Mouse (Mus musculus) c-Kit-positive CD71-positive TER-119-negative erythroid progenitor cells, embryonic 14.5 days (primary cell): ENCODE data around the gene Pts.

Experiments used
- DNase-seq: peaks from one replicate; pipeline ENCODE4 v3.0.0-alpha.2; 2013; ENCODE audit warnings: low read depth

Gene Pts

GRCm38 (mm10) chr9:50528293-50528892, at the start of gene Pts:
Pts (minus strand) TSS chr9:50528724.
- DNase-seq = peak; percentile 96

DNA sequence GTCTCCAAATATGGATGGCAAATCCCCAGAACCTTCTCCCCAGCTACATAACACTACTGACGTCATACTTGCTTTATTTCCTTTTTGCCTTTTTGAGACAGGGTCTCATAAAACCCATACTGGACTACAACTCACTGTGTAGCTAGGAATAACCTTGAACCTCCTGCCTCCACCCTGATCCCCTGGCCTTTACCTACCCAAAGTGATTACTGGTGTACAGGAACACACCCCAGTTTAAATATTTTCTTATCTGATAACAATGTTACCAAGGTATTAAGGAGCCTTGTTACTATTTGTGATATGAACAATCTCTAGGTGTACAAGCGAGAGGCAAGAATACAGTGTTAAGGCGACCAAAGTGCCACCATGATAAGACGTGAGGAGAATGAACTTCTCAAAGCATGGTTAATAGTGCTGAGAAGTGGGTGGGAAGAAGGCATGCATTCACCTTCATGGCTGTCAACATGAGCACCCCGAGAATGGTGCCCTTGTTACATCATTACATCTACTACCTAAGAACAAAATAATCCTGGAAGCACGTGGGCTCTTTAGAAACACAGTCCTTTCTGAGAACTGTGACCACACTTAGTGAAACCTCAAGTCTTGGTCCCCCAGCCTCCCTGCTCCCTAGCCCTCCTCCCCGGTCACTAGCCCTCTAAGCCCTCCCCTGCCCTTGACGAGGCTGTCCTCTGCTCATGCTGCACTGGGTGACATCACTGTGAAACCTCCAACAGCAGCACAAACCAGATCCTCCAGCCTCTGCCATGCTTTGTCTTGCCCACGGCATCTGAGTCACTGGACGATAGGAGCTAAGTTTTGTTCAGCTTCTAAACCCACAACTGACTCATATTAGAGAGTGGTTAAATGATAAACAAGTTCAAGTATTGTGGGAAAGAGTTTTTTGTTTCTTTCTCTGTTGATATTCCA, 41.3 kb upstream of the Pts start:
- no peak for DNase-seq

GRCm38 (mm10) chr9:50567881-50568280, 39.4 kb upstream of the Pts start:
- DNase-seq = no peak

- DNase-seq = no peak
These were observed 38.8 kb upstream of the Pts start for GRCm38 (mm10) chr9:50567372-50567771.

DNA sequence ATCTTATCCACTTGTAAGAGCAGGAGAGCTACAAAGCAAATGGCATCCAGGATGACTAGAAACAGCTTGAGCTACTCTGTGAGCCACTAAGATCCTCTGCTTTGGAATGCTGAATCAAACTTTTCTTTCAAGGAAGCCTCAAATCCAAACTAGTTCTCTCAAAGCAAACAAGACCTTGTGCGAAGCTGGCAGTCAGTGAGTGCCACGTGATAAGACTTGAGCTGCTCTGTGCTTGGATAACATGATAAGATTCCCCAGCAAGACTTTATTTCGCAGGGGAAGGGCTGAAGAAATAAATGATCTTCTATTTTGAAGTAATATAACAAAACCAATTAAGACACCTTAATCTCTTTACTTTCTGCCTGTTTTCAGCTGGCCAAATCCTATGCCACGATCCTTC, 37.4 kb upstream of the Pts start:
- DNase-seq = no peak

DNA sequence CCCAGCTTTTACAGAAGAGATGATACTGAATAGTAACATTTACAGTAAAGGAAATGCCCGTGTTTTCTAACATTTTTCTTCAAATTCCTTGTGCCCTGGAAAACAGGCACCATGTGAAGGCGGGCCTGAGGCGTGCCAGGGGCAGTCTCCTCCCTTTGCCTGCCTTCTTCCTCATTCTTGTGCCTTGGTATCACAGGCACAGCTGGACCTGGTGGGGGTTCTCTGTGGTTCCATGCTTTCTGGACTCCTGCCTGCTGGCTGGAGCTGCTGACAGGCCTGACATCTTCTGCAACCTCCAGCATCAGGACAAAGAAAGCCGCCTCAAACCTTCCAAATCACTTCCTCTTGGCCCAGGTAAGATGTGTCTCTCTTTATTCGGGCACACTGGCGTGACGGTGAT, 36.6 kb upstream of the Pts start:
- no peak for DNase-seq

DNA sequence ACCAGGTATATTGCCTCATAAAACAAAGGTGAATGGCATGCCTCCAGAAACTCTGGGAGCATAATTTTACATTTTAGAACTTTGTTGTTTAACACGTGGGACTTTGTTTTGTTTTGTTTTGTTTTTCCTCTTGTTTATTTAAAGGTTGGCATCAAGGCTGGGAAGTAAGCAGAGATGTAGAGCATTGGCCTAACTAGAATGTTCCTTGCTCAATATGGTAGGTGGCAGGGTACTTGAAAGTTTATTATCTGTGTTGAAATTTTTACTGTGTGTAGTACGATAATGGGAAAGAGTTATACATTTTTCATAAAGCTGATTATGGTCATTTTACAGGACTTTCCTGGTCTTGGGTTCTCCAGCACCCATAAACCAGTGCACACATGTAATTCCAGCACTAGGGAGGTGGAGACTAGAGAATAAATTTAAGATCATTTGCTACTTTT, 33.4 kb upstream of the Pts start:
- no peak for DNase-seq

DNA sequence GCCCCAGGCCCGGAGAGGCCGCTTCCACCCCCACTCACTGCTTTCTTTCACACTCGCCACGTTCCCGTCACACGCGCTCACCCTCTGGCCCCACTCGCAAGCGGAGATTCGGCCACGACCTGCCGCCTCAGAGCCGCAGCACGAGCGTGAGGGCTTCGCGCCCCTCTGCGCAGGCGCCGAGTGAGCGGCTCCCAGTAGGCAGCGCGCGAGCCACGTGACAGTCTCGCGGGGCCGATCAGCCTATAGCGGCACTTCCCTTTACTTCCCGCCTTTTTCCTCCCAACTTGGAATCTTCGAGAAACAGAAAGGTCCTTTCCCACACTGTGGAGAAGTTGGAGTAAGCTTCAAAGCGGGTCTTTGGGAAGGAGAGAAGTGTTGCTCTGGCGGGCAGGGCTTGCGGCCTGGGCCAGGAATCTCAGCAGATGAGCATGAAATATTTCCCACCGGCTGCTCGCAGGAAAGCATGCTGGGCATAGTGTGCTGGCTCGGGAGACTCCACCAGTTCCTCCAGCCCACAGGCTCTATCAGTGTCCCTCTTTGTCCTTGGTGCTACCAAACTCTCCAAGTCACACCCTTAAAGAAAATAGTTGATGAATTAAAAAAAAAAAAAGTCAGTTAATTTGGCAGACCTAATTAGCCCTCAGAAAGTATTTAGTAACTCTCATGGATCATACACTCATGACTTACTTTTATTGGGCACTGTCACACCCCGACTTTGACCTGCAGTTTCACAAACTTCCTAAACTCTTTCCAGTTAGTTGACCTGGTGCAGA, 32.8 kb upstream of the Pts start, which contains the start of gene Tex12:
Gene Tex12, minus strand, starts transcription at position 181 of the 773 bp plus-strand sequence.
- no peak for DNase-seq

DNA sequence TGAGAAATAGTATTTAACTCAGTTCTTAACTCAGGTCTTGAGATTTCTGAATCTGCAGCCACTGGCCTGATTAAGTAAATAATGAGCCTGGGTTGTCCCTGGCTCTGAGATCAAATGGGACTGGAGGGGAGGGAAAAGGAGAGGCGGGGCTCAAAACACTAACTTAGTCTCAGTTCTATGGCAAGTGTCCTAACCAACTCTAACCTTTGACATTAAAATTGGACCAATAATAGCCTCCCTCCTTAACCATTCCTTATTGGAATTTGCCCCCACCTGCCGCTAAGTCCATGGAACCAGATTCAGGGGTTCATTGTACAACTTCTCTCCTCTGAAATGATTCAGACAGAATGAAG, 26.5 kb upstream of the Pts start, which contains the start of gene Bco2:
Gene Bco2, minus strand, starts transcription at position 88 of the 353 bp plus-strand sequence.
- no peak for DNase-seq

DNA sequence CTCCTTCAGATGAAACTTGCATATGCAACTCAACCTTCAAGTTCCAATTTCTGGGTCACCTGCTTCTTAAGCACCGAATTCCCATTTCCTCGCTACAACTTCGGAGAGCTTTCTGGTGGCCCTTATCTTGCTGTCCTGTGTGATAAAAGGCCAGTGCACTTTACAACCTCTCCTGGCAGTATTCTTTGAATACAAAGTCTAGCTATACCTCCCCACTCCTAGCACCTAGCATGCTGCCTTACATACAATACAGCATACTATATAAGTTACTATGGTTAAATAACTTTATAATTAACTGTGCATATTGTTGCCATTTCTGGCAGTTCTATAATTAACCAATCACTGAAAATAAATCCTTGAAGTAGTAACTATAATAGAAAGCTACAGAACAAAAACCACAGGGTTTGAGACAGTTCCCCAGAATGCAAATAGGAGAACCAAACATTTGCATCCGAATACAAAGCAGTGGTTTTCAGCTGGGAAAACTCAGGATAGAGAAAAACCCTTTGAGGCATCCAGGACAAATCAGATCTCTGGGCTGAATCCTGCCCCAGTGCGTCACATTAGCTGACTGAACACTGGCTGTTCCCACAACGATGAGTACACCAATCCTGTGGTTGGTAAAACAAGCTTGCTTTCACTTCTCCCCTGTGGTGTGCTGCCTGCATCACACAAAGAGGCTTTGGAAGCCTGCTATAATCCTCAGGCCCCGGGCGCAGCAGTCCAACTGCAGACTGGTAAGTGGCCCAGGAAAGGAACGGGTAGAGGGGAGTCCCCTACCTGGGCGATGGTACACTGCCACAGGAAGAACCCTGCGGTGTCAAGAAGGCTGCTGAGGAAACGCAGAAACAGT, 25.9 kb upstream of the Pts start, which contains the start of gene Il18:
Gene Il18, plus strand, starts transcription at position 587 of the 853 bp plus-strand sequence.
- DNase-seq = no peak

GRCm38 (mm10) chr9:50553547-50553946, 25.0 kb upstream of the Pts start:
- DNase-seq = no peak

DNA sequence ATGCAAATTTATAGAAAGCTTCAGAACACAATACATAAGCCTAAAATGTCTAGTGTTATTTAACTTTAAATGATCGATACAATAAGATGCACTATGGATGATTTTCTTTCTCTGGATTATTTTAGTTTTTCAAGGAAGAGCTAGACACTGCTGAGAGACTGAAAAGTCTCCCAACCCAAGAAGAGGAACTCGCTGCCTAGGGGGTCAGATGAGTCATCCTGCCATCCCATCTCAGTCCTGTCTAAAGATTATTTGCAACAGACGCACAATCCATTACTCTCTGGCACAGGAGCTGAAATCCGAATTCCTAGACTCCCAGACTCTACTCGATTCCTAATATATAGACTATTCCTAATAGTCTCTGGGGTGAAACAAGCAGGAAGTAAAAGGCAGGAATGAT, 23.7 kb upstream of the Pts start:
- DNase-seq = no peak

DNA sequence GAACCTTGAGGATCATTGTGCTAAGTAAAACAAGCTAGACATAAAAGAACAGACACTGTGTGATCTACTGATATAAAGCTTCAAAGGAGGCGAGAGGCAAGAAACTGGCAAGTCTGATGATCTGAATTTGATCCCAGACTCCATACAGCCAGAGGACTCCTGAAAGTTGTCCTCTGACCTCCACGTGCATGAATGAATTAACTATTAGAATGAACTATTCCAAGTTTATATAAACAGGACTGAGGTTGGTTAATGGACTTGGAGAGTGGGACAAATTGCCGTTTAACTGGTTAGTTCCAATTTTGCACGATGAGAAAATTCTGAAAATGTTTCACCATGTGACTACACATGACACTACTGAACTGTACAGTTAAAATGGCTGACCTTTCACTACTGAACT, 20.4 kb upstream of the Pts start:
- DNase-seq = no peak

GRCm38 (mm10) chr9:50547859-50548478, 19.4 kb upstream of the Pts start:
- no peak for DNase-seq

GRCm38 (mm10) chr9:50542401-50542800, 13.9 kb upstream of the Pts start:
- no peak for DNase-seq

- no peak for DNase-seq
These were observed 11.6 kb upstream of the Pts start for GRCm38 (mm10) chr9:50540170-50540569.

GRCm38 (mm10) chr9:50537295-50537694, 8.8 kb upstream of the Pts start:
- DNase-seq = no peak

DNA sequence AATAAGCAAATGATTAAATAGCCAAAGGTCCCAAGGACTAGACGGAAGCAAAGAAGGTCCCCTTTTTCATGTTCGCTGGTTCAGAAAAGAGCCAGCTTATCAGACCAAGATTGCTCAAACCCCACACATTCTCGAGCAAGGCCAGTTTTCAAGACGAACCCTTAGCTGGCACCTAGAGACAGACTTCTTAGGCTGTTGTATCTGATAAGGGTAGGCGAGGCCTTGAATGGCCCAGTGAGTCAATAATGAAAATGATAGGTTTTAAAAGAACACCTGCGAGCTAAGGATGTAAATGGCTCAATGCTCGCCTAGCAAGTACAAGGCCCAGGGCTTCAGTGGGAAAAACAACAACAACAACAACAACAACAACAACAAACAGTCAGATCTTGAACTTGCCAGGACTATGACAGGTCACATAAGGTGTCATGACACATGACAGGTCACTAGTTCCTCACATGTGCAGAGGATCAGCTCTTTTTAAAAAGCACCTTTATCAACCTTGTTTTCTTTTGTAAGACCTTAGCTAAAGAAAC, 8.1 kb upstream of the Pts start:
- DNase-seq = no peak

- no peak for DNase-seq
These were observed 7.4 kb upstream of the Pts start for GRCm38 (mm10) chr9:50535930-50536329.

- DNase-seq = no peak
These were observed 5.3 kb upstream of the Pts start for GRCm38 (mm10) chr9:50533791-50534190.

GRCm38 (mm10) chr9:50533328-50533727, 4.8 kb upstream of the Pts start:
- DNase-seq = no peak
